Mouse (Mus musculus): ENCODE data around the gene Riox2.

GRCm38 (mm10) chr16:59516965-59517364, 45.4 kb downstream of the Riox2 start:
- no peak for TF ChIP-seq CTCF (IDR thresholded peaks at IDR 0.05; ENCODE audit: borderline replicate concordance, insufficient read depth, low read depth, low read length)
- no peak for TF ChIP-seq POLR2A (IDR thresholded peaks at IDR 0.05; ENCODE audit: borderline replicate concordance, insufficient read depth, low read length)

Measured in cerebellum, adult 2 months (tissue).